Mouse (Mus musculus): Measurements from ENCODE around the gene Pcdh15.

- TF ChIP-seq CTCF (conservative IDR thresholded peaks at IDR 0.05; ENCODE audit: low read length) (no peak), POU5F1 (IDR thresholded peaks at IDR 0.05; ENCODE audit: borderline replicate concordance, low read length) (no peak)
Measured at GRCm38 (mm10) chr10:73216001-73216400, 116.9 kb downstream of the Pcdh15 start.
